Mouse (Mus musculus) frontal cortex, postnatal 25 days (tissue): ENCODE measurements around the gene Pygo2.
A peak's percentile ranks its signal among the peaks of the same experiment; 100 is the strongest.

ENCODE experiments used
- DNase-seq, 2 experiments: peaks; one replicate each; pipeline ENCODE4 v3.0.0; 2022; ENCODE audit warnings: low spot score in 2 of 2

Pygo2 gene

DNA sequence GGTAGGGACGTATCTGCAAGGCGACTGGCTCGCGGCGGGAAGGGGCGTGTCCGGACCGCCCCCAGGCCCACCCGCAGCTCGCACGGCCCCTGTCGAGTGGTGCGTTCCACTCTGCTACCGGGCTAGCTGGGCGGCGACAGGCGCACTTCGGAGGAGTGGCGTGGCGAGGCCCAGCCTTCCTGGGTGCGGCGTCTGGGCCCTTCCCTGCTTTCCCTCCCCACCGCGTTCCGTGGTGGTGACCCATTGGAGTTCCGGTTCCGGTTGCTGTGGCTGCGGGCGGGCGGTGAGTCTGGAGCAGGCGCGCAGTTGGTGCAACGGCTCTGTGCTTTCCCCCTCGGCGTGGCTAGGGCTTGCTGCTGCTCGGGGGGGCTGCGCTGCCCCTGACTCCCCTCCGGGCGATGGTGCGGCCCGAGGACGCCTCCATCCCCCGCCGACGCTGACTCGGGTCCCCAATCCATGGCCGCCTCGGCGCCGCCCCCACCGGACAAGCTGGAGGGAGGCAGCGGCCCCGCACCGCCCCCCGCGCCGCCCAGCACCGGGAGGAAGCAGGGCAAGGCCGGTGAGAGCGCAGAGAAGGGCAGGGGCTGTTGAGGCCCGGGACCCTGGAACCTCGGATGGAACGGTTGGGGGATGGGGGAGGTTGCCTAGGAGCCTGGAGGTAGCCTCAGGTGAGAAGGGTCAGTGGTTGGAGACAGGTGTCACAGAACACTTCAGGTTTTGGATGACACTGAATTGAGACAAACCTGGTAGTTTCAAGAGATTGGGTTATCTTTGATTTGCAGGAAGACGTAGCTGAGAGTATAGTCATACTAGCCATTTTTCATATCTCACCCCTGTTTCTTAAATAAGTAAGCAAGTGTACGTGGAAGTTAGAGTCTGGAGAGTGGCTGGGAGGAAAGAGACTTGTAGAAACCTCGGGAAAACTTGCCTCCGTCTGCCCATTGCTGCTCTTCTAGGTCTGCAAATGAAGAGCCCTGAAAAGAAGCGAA is at the start of gene Pygo2:
Gene Pygo2 (plus strand): TSS at position 44 of the 989 bp plus-strand sequence.
- peak; percentile 83 to 92 for DNase-seq

DNA sequence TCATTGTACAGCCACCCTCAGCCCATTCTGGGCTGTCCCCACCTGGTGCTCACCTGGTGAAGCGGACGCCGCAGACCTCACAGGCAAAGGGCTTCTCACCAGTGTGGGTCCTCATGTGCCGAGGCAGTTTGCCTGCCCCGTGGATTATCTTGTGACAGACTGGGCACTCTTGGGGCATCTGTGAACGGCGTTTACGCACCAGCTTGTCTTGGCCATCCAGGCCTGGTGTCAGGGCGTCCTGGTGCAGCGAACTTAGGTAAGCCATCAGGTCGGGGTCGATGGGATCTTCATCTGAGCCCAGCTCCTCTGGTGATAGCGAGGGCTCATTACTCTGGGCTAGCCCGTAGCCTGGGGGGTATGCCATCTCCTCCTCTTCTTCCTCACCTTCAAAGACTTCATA is 49.7 kb upstream of the Pygo2 start:
- DNase-seq, result no peak

DNA sequence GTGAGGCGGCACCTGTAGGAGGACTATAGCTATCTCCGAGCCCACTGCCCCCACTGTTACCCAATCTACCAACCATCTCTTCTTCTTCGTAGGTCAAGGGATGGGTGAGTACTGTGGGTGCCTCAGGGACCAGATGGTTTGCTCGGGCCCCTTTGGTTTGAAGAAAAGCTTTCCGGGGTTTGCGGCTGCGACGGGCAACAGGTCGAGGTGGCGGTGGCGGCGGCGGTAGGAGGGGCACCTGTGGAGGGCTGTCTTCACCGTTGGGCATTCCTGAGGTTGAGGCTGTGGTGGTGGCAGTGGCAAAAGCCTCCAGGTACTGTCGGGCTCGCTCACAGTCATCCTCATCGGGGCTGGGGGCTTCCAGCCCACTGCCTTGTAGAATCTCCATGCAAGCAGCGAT is 49.3 kb upstream of the Pygo2 start:
- DNase-seq, result no peak

DNA sequence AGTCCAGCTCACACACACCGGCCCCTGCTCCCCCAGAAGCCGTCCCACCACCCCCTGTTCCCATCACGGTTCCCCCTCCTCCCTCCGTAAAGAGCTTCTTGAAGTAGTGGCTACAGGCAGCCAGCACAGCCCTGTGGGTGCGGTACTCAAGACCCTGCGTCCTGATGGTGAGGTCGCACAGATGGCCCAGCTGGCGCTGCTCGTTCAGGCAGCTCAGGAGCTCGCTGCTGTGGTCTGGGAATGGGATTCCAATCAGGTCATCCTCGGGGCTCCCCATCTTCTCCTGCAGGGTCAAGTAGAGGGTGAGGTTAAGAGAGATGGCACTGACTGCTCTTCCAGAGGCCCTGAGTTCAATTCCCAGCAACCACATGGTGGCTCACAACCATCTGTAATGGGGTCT is 48.8 kb upstream of the Pygo2 start:
- no peak for DNase-seq

DNA sequence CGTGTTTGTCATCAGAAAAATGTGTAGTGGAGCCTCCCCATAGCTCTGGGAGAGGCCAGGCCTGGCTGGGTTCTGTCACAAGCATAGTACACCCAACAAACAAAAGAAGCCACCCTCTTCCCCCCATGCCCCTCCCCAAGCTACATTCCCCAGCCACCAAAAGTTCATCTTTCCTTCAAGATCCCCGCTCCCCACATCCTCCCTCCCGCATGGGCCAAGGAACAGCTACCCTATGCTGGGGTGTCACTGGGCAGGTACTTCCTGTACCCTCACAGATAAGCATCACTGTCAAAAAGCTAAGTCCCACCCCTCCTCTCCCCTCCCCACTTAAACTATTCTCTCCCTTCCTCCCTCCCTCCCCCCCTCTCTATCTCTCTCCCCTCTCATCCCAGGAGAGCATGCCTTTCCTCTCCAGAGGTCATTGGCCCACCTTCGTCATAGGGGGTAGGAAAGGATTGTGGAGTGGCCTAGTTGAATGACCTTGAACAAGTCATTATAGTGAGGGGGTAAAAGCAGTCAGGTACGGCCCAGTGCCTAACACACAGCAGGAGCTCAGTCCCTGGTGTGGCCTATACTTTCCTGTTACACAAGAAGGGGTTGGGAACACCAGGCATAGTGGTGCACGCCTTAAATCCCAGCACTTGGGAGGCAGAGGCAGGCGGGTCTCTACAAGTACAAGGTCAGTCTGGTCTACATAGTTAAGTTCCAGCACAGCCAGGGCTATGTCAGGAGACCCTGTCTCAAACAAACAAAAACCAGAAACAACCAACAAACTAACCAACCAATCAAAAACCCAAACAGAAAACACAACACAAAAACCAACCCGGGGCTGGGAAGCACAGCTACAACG is 47.8 kb upstream of the Pygo2 start:
- no peak for DNase-seq

DNA sequence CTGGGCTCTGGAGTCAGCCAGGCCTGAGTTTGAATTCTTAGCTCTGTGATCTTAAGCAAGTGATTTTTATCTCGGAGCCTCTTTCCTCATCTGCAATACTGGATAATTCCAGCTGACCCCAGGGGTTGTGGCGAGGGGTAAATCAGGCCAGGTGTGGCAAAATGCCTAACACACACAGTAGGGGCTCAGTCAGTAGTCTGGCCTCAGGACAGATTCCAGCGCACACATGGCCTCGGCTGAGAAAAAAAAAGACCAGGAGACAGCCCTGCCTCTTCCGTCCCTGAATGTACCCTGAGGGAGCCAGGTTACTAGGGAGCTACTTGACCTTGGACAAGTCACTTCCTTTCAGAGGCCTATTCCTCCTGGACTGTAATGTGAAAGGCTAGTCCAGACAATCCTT is 47.1 kb upstream of the Pygo2 start:
- no peak for DNase-seq

DNA sequence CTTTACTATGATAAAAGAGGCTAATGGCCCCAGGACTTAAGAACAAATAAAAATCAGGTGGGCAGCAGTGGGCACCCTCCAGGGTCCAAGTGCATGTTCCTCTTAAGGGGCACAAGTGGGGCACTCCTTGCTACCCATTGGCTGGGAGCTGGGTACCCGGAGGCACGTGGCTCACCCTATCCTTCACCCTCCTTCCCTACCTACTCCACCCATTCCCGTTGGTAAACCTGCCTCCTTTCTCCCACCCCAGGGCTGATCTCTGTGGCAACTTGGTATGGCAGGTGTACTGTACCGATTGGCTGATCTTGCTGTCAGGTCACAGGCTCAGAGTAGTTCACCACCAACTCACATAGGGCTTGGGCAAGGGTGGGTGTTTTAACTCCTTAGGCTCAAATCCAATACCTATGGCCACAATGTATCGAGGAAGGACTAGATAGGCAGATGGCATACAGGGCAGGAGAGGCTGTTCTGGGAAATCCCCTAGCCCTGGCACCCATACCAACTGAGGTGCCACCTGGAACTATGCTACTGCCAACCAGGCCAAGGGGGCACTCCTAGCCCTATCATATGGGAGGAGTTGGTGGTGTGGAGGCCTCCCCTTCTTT is 46.3 kb upstream of the Pygo2 start:
- no peak for DNase-seq

DNA sequence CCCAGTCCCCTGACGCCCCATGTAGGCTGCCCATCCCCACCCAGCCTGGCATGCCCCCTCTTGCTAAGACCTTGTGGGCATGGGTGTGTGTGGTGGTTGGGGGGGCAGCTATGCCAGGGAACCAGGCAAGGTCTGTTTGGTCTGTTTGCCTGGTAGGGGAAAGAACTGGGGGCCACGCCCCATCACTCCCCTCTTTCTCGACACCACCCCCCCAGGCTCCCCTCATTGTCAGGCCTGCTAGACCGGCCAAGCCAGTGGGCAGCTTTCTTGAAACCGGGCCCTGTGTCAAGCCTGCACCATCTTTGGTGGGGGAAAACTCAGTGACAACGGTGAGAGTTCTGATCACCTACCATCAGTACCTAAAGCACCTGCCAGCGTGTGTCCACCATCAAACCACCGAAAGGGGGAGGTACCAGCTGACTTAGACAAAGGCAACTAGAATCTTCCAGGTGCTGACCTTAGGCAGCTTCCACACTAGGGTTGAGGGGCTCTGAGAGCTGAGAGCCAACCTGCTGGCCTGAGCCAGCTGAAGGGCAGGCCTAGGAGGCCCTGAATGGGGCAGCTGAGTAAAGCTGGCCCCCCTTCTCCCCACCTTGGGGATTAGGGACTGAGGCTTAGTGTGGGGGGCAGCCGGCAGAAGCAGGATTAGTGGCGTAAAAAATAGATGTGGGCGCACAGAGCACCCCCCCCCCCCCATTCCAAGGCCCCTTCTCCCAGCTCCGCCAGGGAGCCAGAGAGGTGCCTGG is 45.5 kb upstream of the Pygo2 start:
- DNase-seq, result no peak

DNA sequence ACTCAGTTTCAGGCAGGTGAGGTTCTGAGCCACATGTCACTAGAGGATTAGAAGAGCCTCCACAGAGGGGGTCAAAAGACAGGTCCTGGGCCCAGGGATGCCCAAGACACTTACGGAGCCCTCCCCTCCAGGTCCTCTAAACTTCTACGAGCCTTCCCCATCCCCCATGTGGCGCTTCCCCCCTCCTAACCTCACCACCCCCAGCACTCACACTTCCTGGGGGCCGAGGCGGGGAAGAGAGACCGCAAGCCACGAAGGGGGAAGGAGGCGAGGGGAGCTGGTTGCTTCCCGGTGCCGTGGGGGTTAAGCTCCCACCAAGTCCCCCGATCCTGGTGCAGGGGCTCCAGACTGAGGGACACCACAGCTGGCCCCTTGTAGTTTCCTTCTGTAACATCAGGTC is 44.6 kb upstream of the Pygo2 start:
- no peak for DNase-seq

DNA sequence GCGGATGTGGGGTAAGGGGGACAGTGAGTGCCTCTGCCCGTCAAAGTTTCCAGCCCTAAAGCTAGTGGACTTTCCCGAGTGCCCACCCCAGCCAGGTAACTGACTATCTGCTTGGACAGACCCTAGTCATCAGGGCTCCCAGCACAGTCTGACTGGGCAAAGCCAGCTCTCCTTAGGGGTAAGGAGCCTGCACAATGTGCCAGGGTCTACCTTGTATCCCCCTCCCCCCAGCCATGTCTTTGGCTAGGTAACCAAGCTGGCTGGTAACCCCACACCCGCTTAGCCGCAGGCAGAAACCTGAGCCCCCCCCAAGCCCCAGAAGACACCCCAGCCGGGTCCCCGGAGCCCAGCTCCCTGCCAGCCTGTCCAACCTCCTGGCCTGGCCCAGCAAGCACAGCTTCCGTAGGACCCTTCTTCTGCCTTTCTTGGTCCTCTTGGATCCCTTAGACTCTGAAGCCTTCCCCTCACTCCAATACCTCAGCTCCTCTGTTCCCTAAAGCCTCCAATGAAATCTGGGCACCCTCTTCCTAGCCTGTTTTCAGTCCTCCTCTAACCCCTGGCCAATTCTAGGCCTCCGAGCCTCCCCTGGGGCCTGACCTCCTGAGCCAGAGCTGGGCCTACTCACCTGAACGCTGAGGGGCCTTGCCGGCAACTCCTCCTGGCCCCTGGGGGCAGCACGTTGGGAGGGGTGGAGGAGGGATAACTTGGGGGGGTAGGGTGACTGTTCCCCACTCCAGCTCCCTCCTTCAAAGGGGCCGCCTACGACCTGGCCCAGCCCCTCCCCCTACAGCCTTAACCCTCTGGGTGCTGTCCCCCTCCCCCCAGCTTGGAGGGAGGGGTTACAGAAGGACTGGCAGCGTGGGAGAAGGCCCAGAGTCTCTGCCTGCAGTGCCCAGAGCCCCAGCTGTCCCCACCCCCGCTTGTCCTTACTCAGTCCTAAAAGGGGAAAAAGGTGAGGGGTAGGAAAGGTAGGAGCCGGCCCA is 43.3 kb upstream of the Pygo2 start:
- DNase-seq, result no peak

DNA sequence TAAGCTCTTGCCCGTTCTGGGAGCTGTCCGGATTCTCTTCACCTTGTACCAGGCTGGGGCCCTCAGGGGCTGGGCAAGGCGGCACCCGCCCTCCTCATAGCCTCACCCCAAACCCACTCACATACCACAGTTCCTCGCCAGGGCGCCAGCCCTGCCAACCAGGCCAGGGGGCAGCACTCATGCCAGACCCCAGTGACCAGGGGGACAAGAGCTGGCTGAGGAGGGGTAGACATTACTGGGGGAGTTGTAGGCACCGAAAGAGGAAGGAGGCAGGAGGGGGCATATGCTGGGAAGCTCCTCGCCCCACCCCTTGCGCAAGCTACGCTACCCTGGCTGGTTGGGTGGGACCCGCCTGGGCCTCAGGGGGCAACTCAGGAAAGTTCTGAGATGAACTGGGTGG is 42.4 kb upstream of the Pygo2 start:
- no peak for DNase-seq

DNA sequence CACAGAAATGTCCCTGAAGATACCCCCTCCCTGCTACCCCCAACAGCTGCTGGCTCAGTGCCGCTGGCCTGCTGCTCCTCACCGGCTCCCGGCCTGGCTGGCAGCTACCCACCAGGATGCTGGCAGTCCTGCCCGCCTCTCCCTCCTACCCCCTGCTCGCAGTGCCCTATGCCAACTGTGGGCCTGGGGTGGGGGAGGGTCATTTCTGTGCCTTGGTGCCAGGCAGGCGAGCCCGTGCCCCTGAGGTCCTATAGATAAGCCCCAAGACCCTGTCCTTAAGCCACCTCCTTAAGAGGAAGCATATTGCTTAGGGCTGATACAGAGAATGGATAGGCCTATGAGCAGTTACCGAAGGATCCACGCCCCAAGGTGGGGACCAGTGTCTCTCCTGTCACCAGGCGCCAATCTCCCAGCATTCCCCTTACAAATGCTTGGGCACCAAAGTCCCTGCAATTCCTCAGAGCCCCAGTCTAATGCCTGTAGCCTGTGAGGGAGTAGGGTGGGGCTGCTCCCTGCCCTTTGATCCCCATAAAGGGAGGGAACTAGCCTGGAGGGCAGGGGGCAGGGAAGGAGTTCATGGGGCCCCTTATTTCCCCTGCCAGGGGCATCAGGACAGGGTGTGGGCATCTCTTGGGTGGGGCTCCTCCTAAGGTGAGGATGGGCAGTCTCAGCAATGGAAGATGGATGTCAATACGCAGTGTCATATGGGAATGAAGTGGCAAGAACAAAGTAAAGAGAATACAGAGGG is 41.7 kb upstream of the Pygo2 start:
- DNase-seq, result no peak

DNA sequence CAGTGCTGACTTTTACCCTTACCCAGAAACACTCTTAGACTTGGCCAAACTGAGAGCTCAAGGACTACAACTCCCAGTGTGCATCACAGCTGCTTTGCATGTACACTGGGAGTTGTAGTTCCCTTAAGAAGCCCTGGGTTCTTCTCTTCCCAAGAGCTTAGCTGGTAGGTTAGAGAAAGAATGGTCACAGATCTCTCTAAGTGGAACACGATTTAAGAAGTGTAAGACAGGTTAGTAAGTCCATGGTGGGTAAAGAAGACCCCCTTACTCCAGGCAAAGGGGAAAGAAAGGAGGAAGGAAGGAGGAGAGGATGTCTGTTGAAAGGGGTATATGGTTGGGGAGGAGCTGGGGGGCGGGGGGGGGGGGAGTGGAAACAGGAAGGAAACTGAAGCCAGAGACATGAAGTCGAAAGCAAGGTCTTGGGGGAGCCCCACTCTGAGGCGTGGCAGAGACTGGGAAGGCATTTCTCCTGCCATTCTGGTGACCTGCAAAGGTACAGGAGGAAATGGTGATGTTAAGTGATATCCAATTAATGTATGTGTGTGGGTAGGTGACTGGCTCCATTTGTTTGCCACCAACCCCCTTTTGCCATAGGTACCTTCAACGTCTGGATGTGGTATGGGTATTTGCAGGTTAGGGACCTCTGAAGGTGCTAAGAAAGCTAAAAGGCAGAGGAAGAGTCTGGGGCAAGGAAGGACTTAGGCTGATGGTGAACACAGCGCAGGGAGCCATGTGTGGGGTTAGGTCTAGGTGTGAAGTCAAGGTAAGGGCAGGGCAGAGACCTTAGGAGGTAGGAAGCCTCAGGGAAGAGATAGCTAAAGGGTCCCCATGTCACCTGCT is 40.9 kb upstream of the Pygo2 start:
- no peak for DNase-seq

DNA sequence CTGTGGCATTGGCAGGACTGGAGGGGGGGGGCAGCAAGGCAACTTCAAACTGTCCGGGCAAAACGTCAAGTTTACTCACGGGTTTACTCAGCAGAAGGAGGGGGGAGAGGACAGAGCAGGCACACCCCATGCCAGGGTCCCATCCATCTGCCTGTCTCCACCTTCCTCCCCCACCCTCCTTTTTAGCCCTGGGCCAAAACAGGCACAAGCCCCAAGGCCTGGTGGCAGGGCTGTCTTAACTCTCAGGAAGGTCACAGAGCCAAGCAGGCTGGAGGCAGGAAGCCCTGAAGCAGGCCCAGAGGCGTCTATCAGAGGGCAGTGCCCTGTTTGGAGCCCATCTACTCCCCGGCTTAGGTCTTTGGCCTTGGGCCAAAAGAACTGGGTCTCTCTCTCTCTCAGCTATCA is 39.9 kb upstream of the Pygo2 start:
- DNase-seq, result no peak

DNA sequence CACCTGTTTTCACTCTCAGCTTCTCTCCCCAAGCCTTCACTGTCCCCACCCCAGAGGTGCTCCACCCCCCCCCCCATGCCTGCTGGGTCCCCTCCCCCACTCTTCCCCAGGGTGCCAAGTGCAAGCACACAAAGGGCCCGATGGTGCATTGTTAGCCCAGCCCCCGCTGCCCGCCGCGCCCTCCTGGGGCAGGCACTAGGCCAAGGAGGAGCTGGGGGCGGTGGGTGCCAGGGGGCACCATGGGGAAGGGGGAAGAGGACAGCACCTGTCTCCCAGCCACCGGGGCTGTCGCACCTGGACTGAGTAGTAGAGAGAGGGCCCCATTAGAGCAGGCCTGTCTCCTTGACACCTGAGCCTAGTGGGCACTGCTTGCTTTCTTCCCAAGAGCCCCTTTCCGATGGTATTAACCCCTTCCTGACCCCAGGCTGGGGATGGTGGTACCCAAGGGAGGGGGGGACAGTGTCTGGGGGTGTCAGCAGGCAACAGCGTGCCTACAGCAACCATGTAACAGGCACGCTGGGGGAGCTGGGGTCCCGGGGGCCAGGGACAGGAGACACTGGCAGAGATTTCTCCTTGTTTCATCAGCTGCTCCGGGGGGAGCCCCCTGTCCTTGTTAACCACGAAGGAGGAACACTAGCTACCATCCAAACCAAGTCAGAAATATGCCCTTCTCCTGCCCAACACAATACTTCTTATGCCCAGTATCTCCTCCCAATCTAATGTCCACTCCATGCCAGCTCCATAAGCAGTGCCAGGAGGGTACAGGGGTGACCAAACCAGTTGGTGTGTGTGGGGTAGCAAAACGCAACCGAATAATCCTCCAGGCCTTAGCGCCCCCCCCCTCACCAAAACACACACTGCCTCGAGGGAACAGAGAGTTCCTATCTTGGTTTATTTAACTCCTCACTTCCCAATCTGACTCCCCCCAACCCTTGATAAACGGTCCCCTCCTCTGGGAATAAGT is 39.0 kb upstream of the Pygo2 start:
- DNase-seq, result no peak

DNA sequence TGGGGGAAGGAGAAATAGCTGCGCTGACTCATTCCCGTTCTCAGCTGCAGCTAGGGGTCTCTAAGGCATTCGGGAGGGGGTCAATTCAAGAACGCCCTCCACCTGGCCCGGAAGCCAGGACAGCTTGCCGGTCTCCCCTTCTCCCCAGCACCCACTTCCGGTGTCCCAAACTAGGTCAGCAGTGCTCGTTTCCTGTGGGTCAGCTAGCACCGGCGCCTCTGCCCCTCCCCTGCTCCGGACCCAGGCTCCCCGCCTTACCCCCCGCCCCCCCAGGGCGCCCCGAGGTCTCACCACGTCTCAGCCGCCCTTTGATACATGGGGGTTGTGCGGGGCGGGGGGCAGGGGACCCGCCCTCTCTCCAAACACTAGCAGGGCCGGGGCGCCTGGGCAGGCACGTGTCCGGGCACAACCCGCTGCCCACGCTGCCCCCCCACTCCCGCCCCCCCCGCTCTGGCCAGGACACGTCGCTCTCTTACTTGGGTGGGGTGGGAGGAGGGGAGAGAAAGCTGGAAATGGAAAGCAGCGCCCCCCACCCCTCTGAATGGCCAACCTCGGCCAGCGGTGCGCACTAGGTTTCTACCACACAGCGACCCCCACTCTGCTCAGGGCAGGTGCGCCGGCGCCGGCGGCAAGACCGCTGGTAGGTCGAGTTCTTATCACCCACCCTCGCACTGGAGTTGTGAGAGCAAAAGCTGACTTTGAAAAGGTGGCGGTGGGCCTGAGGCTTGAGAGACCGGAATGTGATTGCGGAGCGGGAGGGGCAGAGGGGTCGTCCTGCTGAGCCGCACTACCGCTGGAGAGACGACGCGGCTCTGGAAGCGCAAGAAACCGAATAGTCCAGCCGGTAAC is 38.1 kb upstream of the Pygo2 start:
- no peak for DNase-seq

DNA sequence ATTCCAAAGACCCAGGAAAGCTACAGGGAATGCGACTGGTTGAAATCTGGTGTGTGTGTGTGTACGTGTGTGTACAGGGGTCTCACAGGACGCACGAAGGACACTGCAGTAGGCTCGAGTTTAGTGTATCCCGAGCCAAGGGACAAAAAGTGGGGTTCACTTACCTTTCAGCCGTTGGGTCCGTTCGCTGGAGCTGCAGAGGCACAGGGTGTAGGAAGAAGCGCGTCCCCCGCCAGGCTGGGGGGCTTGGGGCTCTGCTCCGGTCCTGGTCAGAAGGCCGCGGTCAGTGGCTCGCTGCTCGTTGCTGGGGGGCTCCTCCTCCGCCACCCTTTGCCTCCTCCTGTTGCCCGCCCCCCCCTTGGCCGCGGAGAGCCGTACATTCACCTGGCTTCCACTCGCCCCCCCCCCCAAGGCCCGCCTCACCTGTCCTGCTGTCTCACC is 37.1 kb upstream of the Pygo2 start:
- no peak for DNase-seq
